Mouse (Mus musculus): ENCODE results near the gene 1700049E17Rik1. TPM values are rescaled to one million over a fixed set of nuclear protein-coding genes. Genes with fewer than 3 reads are reported as not detected.
"Not testable (repeated sequence)": the region's sequence is repeated elsewhere in the genome, so short reads cannot be mapped to it uniquely, and the experiment has no call there.

The 1700049E17Rik1 gene
- not detected in 2 replicates for polyA plus RNA-seq (2016; fragmentation: Nextera tagmentation; extraction: Ambion mirVana)

GRCm38 (mm10) chr14:41924649-41925048 is at the start of gene 1700049E17Rik1:
TSS of gene 1700049E17Rik1 (plus strand) at chr14:41924949.
- no CpG with 5 or more reads among the region's 1 CpGs for WGBS
- H3K36me3 ChIP-seq; ATAC-seq (ENCODE audit: insufficient number of reproducible peaks, insufficient read depth, low FRiP score, low TSS enrichment, low read depth); H3K27me3 ChIP-seq; H3K4me2 ChIP-seq; H3K4me1 ChIP-seq (replicated peaks); H3K27ac ChIP-seq; H3K4me3 ChIP-seq (replicated peaks); H3K9me3 ChIP-seq; H3K9ac ChIP-seq (replicated peaks): not testable (repeated sequence)

DNA sequence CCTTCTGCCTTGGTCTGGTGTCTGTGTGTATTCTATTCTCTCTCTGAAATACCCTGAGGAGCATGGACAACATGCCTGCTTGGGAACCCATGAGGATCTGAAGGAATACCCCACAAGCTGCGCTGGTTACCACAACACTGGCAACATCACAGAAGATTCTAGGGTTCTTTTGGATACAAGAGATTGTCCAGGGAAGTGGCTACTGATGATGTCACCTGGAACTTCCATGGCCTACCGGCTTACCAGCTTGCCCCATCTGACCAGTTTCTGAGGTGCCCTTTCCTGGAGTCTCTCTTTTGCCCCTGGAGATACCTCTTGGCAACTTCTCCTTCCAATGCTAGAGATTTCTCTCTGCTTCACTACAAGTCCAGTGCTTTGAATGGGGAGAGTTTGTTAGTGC is 17.6 kb upstream of the 1700049E17Rik1 start, which contains the start of gene Gm7980:
Gm7980 (minus strand) TSS at position 101 of the 400 bp plus-strand sequence.
- not testable (repeated sequence) for H3K4me2 ChIP-seq; H3K27me3 ChIP-seq; H3K9ac ChIP-seq (replicated peaks); H3K27ac ChIP-seq; H3K36me3 ChIP-seq; H3K9me3 ChIP-seq; H3K4me1 ChIP-seq (replicated peaks); H3K4me3 ChIP-seq (replicated peaks); ATAC-seq (ENCODE audit: insufficient number of reproducible peaks, insufficient read depth, low FRiP score, low TSS enrichment, low read depth)
- WGBS, result no CpG with 5 or more reads among the region's 2 CpGs

DNA sequence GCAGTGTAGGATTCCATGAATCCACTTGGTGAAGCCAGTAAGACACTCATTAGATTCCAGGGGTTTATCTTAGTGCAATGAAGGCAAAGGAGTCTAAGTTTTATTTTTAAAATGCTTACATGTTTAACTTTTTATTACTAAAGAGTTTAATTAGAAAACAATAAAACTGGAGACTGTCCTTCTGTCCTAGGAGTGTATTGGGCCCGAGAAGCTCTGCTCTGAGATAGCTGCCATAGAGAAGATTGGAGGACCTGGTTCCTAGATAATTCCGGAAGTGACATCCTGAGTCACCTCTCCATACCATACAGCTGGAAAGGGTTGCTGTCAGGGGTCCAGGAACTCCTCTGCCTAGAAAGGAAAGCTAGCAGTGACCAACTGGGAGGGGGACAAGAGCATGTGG is 18.9 kb downstream of the 1700049E17Rik1 start, which contains the start of gene 1700024B05Rik:
1700024B05Rik (plus strand) TSS at position 301 of the 400 bp plus-strand sequence.
- H3K9ac ChIP-seq (replicated peaks); H3K9me3 ChIP-seq; H3K4me2 ChIP-seq; H3K36me3 ChIP-seq; H3K4me1 ChIP-seq (replicated peaks); H3K4me3 ChIP-seq (replicated peaks); H3K27ac ChIP-seq; H3K27me3 ChIP-seq; ATAC-seq (ENCODE audit: insufficient number of reproducible peaks, insufficient read depth, low FRiP score, low TSS enrichment, low read depth): not testable (repeated sequence)
- 85% methylated on average over 2 of the region's 2 CpGs for WGBS

- 63% methylated on average over 4 of the region's 4 CpGs for WGBS
- not testable (repeated sequence) for ATAC-seq (ENCODE audit: insufficient number of reproducible peaks, insufficient read depth, low FRiP score, low TSS enrichment, low read depth)
These were observed 39.3 kb downstream of the 1700049E17Rik1 start for GRCm38 (mm10) chr14:41964095-41964494.

DNA sequence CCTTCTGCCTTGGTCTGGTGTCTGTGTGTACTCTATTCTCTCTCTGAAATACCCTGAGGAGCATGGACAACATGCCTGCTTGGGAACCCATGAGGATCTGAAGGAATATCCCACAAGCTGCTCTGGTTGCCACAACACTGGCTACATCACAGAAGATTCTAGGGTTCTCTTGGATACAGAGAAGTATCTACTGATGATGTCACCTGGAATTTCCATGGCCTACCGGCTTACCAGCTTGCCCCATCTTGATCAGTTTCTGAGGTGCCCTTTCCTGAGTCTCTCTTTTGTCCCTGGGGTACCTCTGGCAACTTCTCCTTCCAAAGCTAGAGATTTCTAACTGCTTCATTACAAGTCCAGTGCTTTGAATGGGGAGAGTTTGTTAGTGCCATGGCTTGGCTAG is 43.1 kb downstream of the 1700049E17Rik1 start, which contains the start of gene Gm6401:
Gm6401 (minus strand) TSS at position 101 of the 400 bp plus-strand sequence.
- H3K4me2 ChIP-seq; H3K9me3 ChIP-seq; H3K9ac ChIP-seq (replicated peaks); H3K27me3 ChIP-seq; H3K36me3 ChIP-seq; H3K27ac ChIP-seq; ATAC-seq (ENCODE audit: insufficient number of reproducible peaks, insufficient read depth, low FRiP score, low TSS enrichment, low read depth); H3K4me3 ChIP-seq (replicated peaks); H3K4me1 ChIP-seq (replicated peaks): not testable (repeated sequence)
- WGBS, result 76% methylated on average over 1 of the region's 1 CpGs

More at GRCm38 (mm10) chr14:41964095-41964494, 39.3 kb downstream of the 1700049E17Rik1 start:
- H3K4me1 ChIP-seq (replicated peaks); H3K9me3 ChIP-seq; H3K4me2 ChIP-seq; H3K27me3 ChIP-seq; H3K9ac ChIP-seq (replicated peaks); H3K4me3 ChIP-seq (replicated peaks); H3K36me3 ChIP-seq; H3K27ac ChIP-seq: not testable (repeated sequence)

DNA sequence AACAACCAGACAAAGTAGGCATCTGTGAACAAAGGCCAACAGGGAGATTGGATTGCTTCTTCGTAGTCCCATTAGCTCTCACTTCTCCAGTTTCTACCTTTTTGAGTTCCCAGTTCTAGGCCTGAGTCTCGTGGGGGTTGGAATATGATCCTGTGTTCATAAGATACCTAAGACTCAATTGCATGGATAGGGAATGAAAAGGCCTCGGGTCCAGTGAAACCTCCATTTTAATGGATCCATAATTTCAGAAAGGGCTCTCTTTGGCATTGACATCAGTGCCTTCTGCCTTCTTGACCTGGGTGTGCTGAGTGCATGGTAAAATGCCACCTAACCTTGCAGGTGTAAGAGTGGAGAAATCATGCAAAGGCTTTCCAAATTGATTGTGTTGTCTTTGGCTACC is 43.8 kb downstream of the 1700049E17Rik1 start:
- 75% methylated on average over 3 of the region's 3 CpGs for WGBS
- not testable (repeated sequence) for H3K4me3 ChIP-seq (replicated peaks); H3K27ac ChIP-seq; H3K36me3 ChIP-seq; ATAC-seq (ENCODE audit: insufficient number of reproducible peaks, insufficient read depth, low FRiP score, low TSS enrichment, low read depth); H3K27me3 ChIP-seq; H3K4me2 ChIP-seq; H3K9ac ChIP-seq (replicated peaks); H3K4me1 ChIP-seq (replicated peaks); H3K9me3 ChIP-seq

Other genes starting within 250 kb of the 1700049E17Rik1 start
- not detected in 2 replicates for gene Gm8068, start 223.1 kb upstream of the 1700049E17Rik1 start, polyA plus RNA-seq (2016; fragmentation: Nextera tagmentation; extraction: Ambion mirVana)
- not detected in 2 replicates for gene Gm7929, start 174.3 kb upstream of the 1700049E17Rik1 start, polyA plus RNA-seq (2016; fragmentation: Nextera tagmentation; extraction: Ambion mirVana)
- gene Gm47189, start 152.5 kb upstream of the 1700049E17Rik1 start, polyA plus RNA-seq (2016; fragmentation: Nextera tagmentation; extraction: Ambion mirVana), result not detected in 2 replicates
- not detected in 2 replicates for gene Gm7980, start 17.7 kb upstream of the 1700049E17Rik1 start, polyA plus RNA-seq (2016; fragmentation: Nextera tagmentation; extraction: Ambion mirVana)
- gene 1700024B05Rik, start 19.0 kb downstream of the 1700049E17Rik1 start, polyA plus RNA-seq (2016; fragmentation: Nextera tagmentation; extraction: Ambion mirVana), result not detected in 2 replicates
- gene Gm6401, start 43.0 kb downstream of the 1700049E17Rik1 start, polyA plus RNA-seq (2016; fragmentation: Nextera tagmentation; extraction: Ambion mirVana), result not detected in 2 replicates
- not detected in 2 replicates for gene Gm3543, start 58.4 kb downstream of the 1700049E17Rik1 start, polyA plus RNA-seq (2016; fragmentation: Nextera tagmentation; extraction: Ambion mirVana)
- gene Gm7951, start 192.4 kb downstream of the 1700049E17Rik1 start, polyA plus RNA-seq (2016; fragmentation: Nextera tagmentation; extraction: Ambion mirVana), result not detected in 2 replicates
- gene Gm17027, start 237.7 kb downstream of the 1700049E17Rik1 start, polyA plus RNA-seq (2016; fragmentation: Nextera tagmentation; extraction: Ambion mirVana), result not detected in 2 replicates